8 mouse cellular contexts compared by ENCODE assay signal in genomic region chr4:120569486-120570437, GRCm38 (mm10). TPM values are rescaled to one million over a fixed set of nuclear protein-coding genes. Genes with fewer than 3 reads are reported as not detected.
A peak's percentile ranks its signal among the peaks of the same experiment; 100 is the strongest.
DNase-seq lines count a peak whose midpoint lies in the region; ATAC-seq lines count a peak whose summit lies in the region.

Ctps (minus strand) TSS chr4:120570276.

- H3K36me3 ChIP-seq in hindbrain, embryonic 11.5 days (ENCODE audit: control insufficient read depth, insufficient read depth, low read length) = no peaks in the 10 kb centered on the region

- H3K4me3 ChIP-seq in hindbrain, embryonic 11.5 days (ENCODE audit: low read depth, low read length) = peak within 1 kb of the TSS; percentile 68

- H3K27me3 ChIP-seq in hindbrain, embryonic 11.5 days (ENCODE audit: control insufficient read depth, insufficient read depth, low read length) = no peaks in the 10 kb centered on the region

- H3K27ac ChIP-seq in hindbrain, embryonic 11.5 days (ENCODE audit: low read depth, low read length) = peak within 1 kb of the TSS; percentile 82

- H3K9me3 ChIP-seq in hindbrain, embryonic 11.5 days (ENCODE audit: control insufficient read depth, low read length) = no peaks in the 10 kb centered on the region

- peak within 1 kb of the TSS; percentile 95 for H3K9ac ChIP-seq in hindbrain, embryonic 11.5 days (ENCODE audit: low read depth, low read length)

- peak; percentile 98 for ATAC-seq in hindbrain, embryonic 11.5 days (ENCODE audit: low FRiP score)

- 0 out of 2 replicates have a peak, but pooled peaks cover 6% of the 10 kb centered on the region for H3K4me1 ChIP-seq in hindbrain, embryonic 11.5 days (replicated peaks; ENCODE audit: control insufficient read depth, insufficient read depth, low read length)

- under 1% methylated on average over 90 of the region's 97 CpGs for WGBS in hindbrain, embryonic 11.5 days

- H3K4me2 ChIP-seq in hindbrain, embryonic 11.5 days (replicated peaks; ENCODE audit: low read depth, low read length) = peak within 1 kb of the TSS; percentile 81

- DNase-seq in MN1 (ENCODE audit: low spot score) = peak; percentile 89
- DNase-seq in cerebellum, adult 9-10 months = peak; percentile 94
- DNase-seq in frontal cortex, adult 2 months (ENCODE audit: extremely low spot score in 1 of 2, low spot score in 1 of 2) = peak; percentile 80 to 92
- DNase-seq in hindbrain, embryonic 11.5 days (ENCODE audit: low spot score) = peak; percentile 96
- DNase-seq in layer of hippocampus, postnatal 10 days (ENCODE audit: low spot score in 2 of 2) = peak; percentile 95 to 96
- DNase-seq in lung, postnatal 10 days = peak; percentile 96
- DNase-seq in ovary, postnatal 36 days (ENCODE audit: low spot score) = peak; percentile 94
- DNase-seq in thymus, postnatal 25 days = peak; percentile 93

RNA-seq across cellular contexts. Expression of gene Ctps, which starts in this region (rescaled TPM):
- polyA plus RNA-seq in frontal cortex, adult 2 months (2012; rRNA removed) = 27.9 and 29.8 TPM in 2 replicates
- polyA plus RNA-seq in hindbrain, embryonic 11.5 days (2014; fragmentation: Nextera tagmentation; extraction: Ambion mirVana) = 118 and 138 TPM in 2 replicates
- total RNA-seq in layer of hippocampus, postnatal 10 days (2021) = 10 to 100 TPM; 55.6 to 58.3 TPM

Comparison
In these comparisons a context has a peak if more than half of its experiments do, and no peak if none do; other contexts are left out.
1. Peak in every context shown above with its lines: DNase-seq, ATAC-seq, H3K4me3 ChIP-seq and H3K27ac ChIP-seq.